Mouse (Mus musculus) C2C12 (cell line): ENCODE measurements around the gene Gtf2h1.

Source experiments
- CEBPB ChIP-seq: IDR thresholded peaks from one replicate; pipeline ENCODE4 v1.6.1; 2011; ENCODE audit warnings: low read depth, mild to moderate bottlenecking, control low read depth, moderate library complexity
- CTCF ChIP-seq: IDR thresholded peaks from one replicate; pipeline ENCODE4 v1.5.1; 2011; ENCODE audit not compliant: control insufficient read depth, insufficient read depth, insufficient read length
- FOSL1 ChIP-seq: IDR thresholded peaks from one replicate; pipeline ENCODE4 v1.8.0; 2011; ENCODE audit warnings: mild to moderate bottlenecking, low read length; ENCODE audit not compliant: poor library complexity, insufficient read depth, severe bottlenecking
- MAX ChIP-seq: IDR thresholded peaks from one replicate; pipeline ENCODE4 v1.6.1; 2011; ENCODE audit warnings: mild to moderate bottlenecking, control low read depth
- USF1 ChIP-seq: IDR thresholded peaks from one replicate; pipeline ENCODE4 v1.6.1; 2011; ENCODE audit warnings: low read depth, mild to moderate bottlenecking, control low read depth, moderate library complexity

DNA sequence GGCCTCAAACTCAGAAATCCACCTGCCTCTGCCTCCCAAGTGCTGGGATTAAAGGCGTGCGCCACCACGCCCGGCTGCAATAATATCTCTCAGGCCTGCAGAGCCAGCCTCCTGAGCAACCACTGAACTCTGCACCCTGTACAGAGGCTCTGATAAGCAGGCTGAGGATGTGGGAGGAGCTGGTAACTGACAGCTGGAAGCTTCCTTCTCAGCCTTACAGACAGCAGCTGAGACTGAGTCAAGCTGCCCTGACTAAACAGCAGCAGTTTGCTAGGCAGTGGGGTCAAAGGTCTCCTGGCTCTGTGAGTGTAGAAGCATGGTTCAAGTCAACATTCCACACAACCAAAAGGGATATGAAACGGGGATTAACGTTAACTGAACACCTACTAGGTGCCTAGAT, 37.4 kb downstream of the Gtf2h1 start:
- TF ChIP-seq MAX (no peak), CTCF (no peak), FOSL1 (no peak), CEBPB (no peak), USF1 (no peak)
